Comparison of ENCODE assay signal across 20 mouse cellular contexts in the genomic region with DNA sequence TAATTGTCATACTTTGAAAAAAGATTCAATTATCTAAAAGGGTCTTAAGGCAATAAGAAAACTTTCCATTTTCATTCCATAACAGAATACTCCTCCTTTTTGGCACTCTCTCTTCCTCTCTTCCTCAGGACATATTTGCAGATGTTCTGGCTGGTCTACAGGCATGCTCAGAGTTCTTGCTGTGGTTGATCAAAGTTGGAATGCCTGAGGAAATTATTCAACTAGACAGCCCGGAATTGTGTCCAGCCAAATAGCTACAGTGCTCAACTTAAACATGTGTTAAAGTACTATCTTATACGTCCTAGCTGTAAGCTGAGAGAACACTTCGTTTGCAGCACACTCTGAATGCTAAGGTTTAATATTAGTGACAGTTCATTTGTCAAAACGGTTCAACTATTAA. TPM values are rescaled to one million over a fixed set of nuclear protein-coding genes. Genes with fewer than 3 reads are reported as not detected.
A peak's percentile ranks its signal among the peaks of the same experiment; 100 is the strongest.
DNase-seq lines count a peak whose midpoint lies in the region; ATAC-seq lines count a peak whose summit lies in the region.
"Had no signal": no experiment of that assay in that cellular context is flagged by ENCODE, and none has a peak within 500 bp of the region (broad histone marks: within the 10 kb centered on the region; RNA-seq: fewer than 3 reads in every experiment).

No protein-coding gene starts in this region.

- H3K27me3 ChIP-seq in liver, embryonic 11.5 days (replicated peaks; ENCODE audit: control insufficient read depth, insufficient read depth, low read length), result no peaks in the 10 kb centered on the region
- H3K27me3 ChIP-seq: embryonic facial prominence, embryonic 15.5 days; hindbrain, embryonic 13.5 days; megakaryocyte, embryonic 14.5 days; stomach, embryonic 15.5 days had no signal

- no peak overlapping the region for H3K4me2 ChIP-seq in liver, embryonic 11.5 days
- H3K4me2 ChIP-seq: embryonic facial prominence, embryonic 15.5 days; hindbrain, embryonic 13.5 days; stomach, embryonic 15.5 days had no signal

- no peaks in the 10 kb centered on the region for H3K4me1 ChIP-seq in liver, embryonic 11.5 days (replicated peaks; ENCODE audit: control insufficient read depth, insufficient read depth, low read length)
- H3K4me1 ChIP-seq: embryonic facial prominence, embryonic 15.5 days; heart, embryonic 10.5 days; hindbrain, embryonic 13.5 days; megakaryocyte, embryonic 14.5 days; stomach, embryonic 15.5 days had no signal

- H3K9me3 ChIP-seq in liver, embryonic 11.5 days (ENCODE audit: control insufficient read depth, low read length), result no peaks in the 10 kb centered on the region
- H3K9me3 ChIP-seq: embryonic facial prominence, embryonic 15.5 days; heart, embryonic 10.5 days; hindbrain, embryonic 13.5 days; megakaryocyte, embryonic 14.5 days; stomach, embryonic 15.5 days had no signal

- no peak overlapping the region for H3K9ac ChIP-seq in liver, embryonic 11.5 days (ENCODE audit: low read depth, low read length)
- H3K9ac ChIP-seq: embryonic facial prominence, embryonic 15.5 days; hindbrain, embryonic 13.5 days; liver, embryonic 14.5 days; stomach, embryonic 15.5 days had no signal

- no peak overlapping the region for H3K27ac ChIP-seq in liver, embryonic 11.5 days (ENCODE audit: low read depth, low read length)
- H3K27ac ChIP-seq: embryonic facial prominence, embryonic 15.5 days; heart, embryonic 10.5 days; hindbrain, embryonic 13.5 days; liver, embryonic 14.5 days; stomach, embryonic 15.5 days had no signal

- no peak for ATAC-seq in liver, embryonic 11.5 days (replicated peaks; ENCODE audit: low FRiP score)

- no peak overlapping the region for H3K4me3 ChIP-seq in liver, embryonic 11.5 days (ENCODE audit: low read depth, low read length)
- H3K4me3 ChIP-seq: embryonic facial prominence, embryonic 15.5 days; heart, embryonic 10.5 days; hindbrain, embryonic 13.5 days; megakaryocyte, embryonic 14.5 days; stomach, embryonic 15.5 days had no signal

- 76% methylated on average over 4 of the region's 4 CpGs for WGBS in liver, embryonic 11.5 days

- DNase-seq in embryo, embryonic 10.5 days (ENCODE audit: low spot score), result peak; percentile 3
- no peak for DNase-seq in embryo, embryonic 9.5 days (ENCODE audit: extremely low spot score)
- DNase-seq in liver, result peak; percentile 3
- no peak for DNase-seq in liver, embryonic 11.5 days (ENCODE audit: low spot score)
- DNase-seq in embryo, embryonic 11.5 days (ENCODE audit: low read depth, low spot score), result peak; percentile 7
- peak; percentile 17 for DNase-seq in lung, postnatal 36 days
- DNase-seq in cerebellum, adult 9-10 months, result no peak
- no peak for DNase-seq in kidney, adult 8-10 months
- DNase-seq: adrenal gland, adult 8-10 months; cerebellum, postnatal 25 days; gastrocnemius, postnatal 36 days; kidney, postnatal 25 days; right cerebral cortex, adult 18-20 months; spleen, adult 18-20 months had no signal

- no peaks in the 10 kb centered on the region; the same call in 1 of the 2 replicates for H3K36me3 ChIP-seq in liver, embryonic 11.5 days (ENCODE audit: control insufficient read depth, insufficient read depth, low read length)

RNA-seq across cellular contexts. Expression of gene Tasp1, which starts 41.7 kb away (rescaled TPM):
- polyA plus RNA-seq in liver, embryonic 11.5 days (2014; fragmentation: Nextera tagmentation; extraction: Ambion mirVana), result 26.3 and 29.5 TPM in 2 replicates

Comparison
In these comparisons a context has a peak if more than half of its experiments do, and no peak if none do; other contexts are left out.
1. DNase-seq: peak in embryo, embryonic 10.5 days (single experiment), liver (single experiment), embryo, embryonic 11.5 days (single experiment) and lung, postnatal 36 days (single experiment); none in embryo, embryonic 9.5 days (single experiment), liver, embryonic 11.5 days (single experiment), cerebellum, adult 9-10 months (single experiment) and kidney, adult 8-10 months (0 of 2).